Mouse (Mus musculus) lung, adult 2 months (tissue): ENCODE measurements at regions not wholly inside any gene's neighbourhood (a gene's known extent, or its start where the extent isn't known, plus 50 kb on each side); places are given as distances from the start of the nearest gene placed in this dataset.

ENCODE experiments used
- CTCF ChIP-seq: fragments of 200-500 bp; IDR thresholded peaks from 2 replicates; pipeline ENCODE4 v1.5.1; 2011; ENCODE audit warnings: mild to moderate bottlenecking, low read length, control low read depth; ENCODE audit not compliant: insufficient read depth
- POLR2A ChIP-seq: fragments of 200-500 bp; IDR thresholded peaks from 2 replicates; pipeline ENCODE4 v1.6.1; 2011; ENCODE audit warnings: low read depth, mild to moderate bottlenecking, control low read depth, low read length, borderline replicate concordance; ENCODE audit errors: extremely low read depth

DNA sequence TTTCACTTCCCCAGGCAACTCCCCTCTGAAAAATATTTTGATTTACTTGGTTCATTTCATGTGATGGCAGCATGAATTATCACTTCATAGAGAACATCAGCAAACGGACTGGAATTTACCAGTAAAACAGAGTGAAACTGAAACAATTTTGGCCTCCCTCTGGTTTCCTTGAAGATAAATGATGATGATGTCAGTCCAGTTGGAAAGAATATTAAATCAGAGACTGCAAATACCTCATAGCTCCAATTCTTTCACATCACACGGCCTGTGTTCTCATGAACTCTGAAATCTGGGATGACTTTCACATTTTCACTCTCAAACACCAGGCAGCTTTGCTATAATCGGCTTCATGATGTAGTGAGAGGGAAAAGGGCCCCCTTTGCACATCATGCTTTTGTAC lies 546.5 kb upstream of the Slit2 start:
- TF ChIP-seq CTCF (no peak), POLR2A (no peak)
